Mouse (Mus musculus): ENCODE measurements at regions not wholly inside any gene's neighbourhood (a gene's known extent, or its start where the extent isn't known, plus 50 kb on each side); places are given as distances from the start of the nearest gene placed in this dataset.

DNA sequence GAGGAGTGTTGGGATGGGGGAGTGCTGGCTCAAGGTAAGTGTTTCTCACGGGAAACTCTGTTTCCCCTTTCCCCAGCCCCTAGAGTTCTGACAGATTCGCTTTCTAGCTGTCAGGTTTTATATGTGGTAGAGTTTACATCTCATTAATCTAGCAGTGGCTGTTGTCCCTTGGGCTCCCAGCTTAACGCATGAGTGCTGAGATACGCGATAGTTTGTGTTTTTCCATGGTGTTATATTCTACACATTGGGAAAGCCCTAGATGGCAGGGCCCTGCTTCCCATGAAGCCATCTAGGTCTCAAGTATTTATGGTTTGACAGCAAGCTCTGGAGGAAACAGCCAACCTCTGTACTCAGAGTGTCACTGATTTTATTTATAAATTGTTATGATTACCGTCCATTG lies 373.8 kb downstream of the Cd83 start:
- ATAC-seq (ENCODE audit: low FRiP score, low read depth), result no peak
- Histone ChIP-seq H3K4me1 (peaks cover under 1% of the 10 kb centered on the region; the same call in 1 of the 2 replicates), H3K4me2 (replicated peaks) (no peak overlapping the region), H3K4me3 (no peak overlapping the region), H3K27ac (no peak overlapping the region), H3K9me3 (0 out of 2 replicates have a peak, but pooled peaks cover 3% of the 10 kb centered on the region), H3K27me3 (no peaks in the 10 kb centered on the region), H3K36me3 (no peaks in the 10 kb centered on the region), H3K9ac (no peak overlapping the region)
- 59% methylated on average over 6 of the region's 6 CpGs for WGBS

DNA sequence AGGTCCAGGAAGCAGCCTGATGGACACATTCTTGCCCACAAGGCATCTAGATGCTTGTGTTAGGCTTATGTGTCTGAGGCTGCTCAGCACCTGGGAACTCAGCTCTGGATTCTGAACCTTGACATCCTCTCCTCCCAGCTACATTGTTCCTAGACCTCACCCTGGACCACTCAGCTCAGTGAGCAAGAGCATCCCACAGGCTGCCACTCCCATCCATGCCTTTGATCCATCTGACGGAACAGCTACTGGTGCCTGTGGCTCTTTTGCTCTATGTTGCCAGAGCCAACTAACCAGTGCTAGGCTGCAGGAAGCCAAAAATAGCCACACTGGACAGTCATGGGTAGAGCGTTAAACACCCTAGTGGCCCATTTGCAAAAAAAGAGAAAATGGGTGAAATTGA lies 374.8 kb downstream of the Cd83 start:
- H3K9me3 ChIP-seq, result no peaks in the 10 kb centered on the region
- H3K27me3 ChIP-seq, result no peaks in the 10 kb centered on the region
- H3K4me2 ChIP-seq (replicated peaks), result no peak overlapping the region
- H3K4me1 ChIP-seq, result no peaks in the 10 kb centered on the region
- 84% methylated on average over 2 of the region's 2 CpGs for WGBS
- no peak overlapping the region for H3K27ac ChIP-seq
- ATAC-seq (ENCODE audit: low FRiP score, low read depth), result no peak
- H3K36me3 ChIP-seq, result no peaks in the 10 kb centered on the region
- no peak overlapping the region for H3K4me3 ChIP-seq
- H3K9ac ChIP-seq, result no peak overlapping the region

DNA sequence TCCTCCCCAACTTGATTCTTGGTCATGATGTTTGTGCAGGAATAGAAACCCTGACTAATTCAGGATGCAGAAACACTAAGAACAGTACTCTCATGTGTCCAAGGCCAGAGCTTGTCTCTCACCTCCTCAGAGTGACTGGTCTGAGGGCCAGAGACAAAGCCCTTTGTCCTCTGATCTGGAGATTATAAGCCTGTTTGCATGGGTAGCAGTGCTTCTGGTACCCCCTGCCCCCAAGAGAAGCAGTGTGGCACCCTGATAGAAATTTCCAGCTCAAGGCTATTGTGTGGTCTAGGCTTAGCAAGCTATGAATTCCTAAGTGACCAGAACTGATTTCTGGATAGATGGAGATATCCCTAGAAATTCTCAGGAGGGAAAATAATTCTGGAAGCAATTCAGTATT lies 380.2 kb downstream of the Cd83 start:
- Histone ChIP-seq H3K9ac (no peak overlapping the region), H3K4me2 (replicated peaks) (no peak overlapping the region), H3K27ac (no peak overlapping the region), H3K9me3 (no peaks in the 10 kb centered on the region), H3K36me3 (no peaks in the 10 kb centered on the region), H3K4me1 (peaks cover 12% of the 10 kb centered on the region; the same call in 1 of the 2 replicates), H3K4me3 (no peak overlapping the region), H3K27me3 (no peaks in the 10 kb centered on the region)
- ATAC-seq (ENCODE audit: low FRiP score, low read depth), result no peak

DNA sequence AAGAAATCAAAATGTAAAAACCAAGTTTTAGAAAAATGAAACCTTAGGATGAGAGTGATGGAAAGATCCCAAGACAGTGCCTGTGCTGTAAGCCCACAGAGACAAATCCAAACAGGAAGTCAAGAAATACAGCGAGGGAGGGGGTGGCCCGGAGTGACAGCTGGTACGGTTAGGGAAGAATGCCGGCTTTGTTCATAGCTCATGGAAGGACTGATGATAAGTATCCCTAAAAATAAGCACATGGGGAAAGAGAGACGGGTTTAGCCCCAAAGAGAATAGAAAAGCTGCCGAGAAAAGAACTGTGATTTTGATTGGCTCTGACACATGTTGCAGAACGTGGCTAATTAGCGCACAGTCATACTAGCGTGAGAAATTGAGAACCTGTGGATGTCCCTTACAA lies 382.6 kb downstream of the Cd83 start:
- H3K27ac ChIP-seq, result no peak overlapping the region
- no peak overlapping the region for H3K9ac ChIP-seq
- H3K4me2 ChIP-seq (replicated peaks), result no peak overlapping the region
- no peak overlapping the region for H3K4me3 ChIP-seq
- H3K9me3 ChIP-seq, result no peaks in the 10 kb centered on the region
- H3K4me1 ChIP-seq, result peaks cover 12% of the 10 kb centered on the region; the same call in 1 of the 2 replicates
- 59% methylated on average over 9 of the region's 9 CpGs for WGBS
- H3K27me3 ChIP-seq, result no peaks in the 10 kb centered on the region; the same call in 1 of the 2 replicates
- 0 out of 2 replicates have a peak, but pooled peaks have one; percentile 32 for ATAC-seq (ENCODE audit: low FRiP score, low read depth)
- no peaks in the 10 kb centered on the region for H3K36me3 ChIP-seq

DNA sequence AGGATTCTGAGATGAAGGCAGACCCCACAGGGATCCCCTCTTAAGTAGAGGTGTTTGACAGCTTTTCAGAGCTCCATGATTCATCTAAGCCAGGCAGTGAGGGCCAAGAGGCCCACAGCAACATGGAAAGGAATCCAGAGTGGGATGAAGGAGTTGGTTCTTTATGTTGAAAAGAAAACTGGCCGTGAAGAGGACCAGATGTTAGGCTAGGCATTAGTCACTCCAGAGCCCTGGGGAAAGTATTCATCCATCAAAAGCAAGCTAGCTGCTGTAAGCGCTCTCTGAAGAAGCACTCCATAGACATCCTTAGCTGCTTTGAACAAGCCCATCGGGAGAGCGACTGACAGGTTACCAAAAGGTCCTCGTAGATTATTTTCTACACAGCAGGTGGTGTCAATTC lies 383.6 kb downstream of the Cd83 start:
- Histone ChIP-seq H3K4me2 (replicated peaks) (no peak overlapping the region), H3K4me3 (no peak overlapping the region), H3K4me1 (peaks cover 12% of the 10 kb centered on the region; the same call in 1 of the 2 replicates), H3K36me3 (no peaks in the 10 kb centered on the region), H3K27me3 (no peaks in the 10 kb centered on the region; the same call in 1 of the 2 replicates), H3K27ac (no peak overlapping the region), H3K9ac (no peak overlapping the region), H3K9me3 (no peaks in the 10 kb centered on the region)
- WGBS, result 53% methylated on average over 5 of the region's 5 CpGs
- no peak for ATAC-seq (ENCODE audit: low FRiP score, low read depth)

GRCm38 (mm10) chr13:44171639-44172038 lies 387.1 kb downstream of the Cd83 start:
- Histone ChIP-seq H3K4me3 (no peak overlapping the region), H3K27ac (no peak overlapping the region), H3K4me2 (replicated peaks) (no peak overlapping the region), H3K36me3 (no peaks in the 10 kb centered on the region), H3K4me1 (peaks cover 29% of the 10 kb centered on the region), H3K27me3 (no peaks in the 10 kb centered on the region; the same call in 1 of the 2 replicates), H3K9me3 (no peaks in the 10 kb centered on the region), H3K9ac (no peak overlapping the region)
- 69% methylated on average over 6 of the region's 6 CpGs for WGBS
- no peak for ATAC-seq (ENCODE audit: low FRiP score, low read depth)

GRCm38 (mm10) chr13:44172701-44173100 lies 388.1 kb downstream of the Cd83 start:
- H3K27ac ChIP-seq, result no peak overlapping the region

DNA sequence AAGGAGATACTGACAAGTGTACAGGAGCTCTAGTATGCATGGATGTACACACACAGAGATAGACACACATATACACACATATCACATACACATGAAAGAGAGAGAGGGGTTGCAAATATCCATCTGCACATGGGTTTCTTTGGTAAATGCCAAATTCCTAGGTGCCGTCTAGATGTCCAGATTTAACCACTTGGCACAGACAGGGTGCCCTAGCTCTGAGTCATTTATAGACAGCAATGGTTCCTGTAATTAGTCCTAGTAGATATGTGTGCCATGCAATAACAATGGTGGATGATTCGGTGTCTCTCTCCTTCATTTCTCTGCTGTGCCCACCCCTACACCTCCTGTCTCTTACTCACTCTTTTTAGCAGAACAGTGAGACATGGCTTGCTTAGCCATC lies 389.7 kb downstream of the Cd83 start:
- Histone ChIP-seq H3K9ac (no peak overlapping the region), H3K4me2 (replicated peaks) (no peak overlapping the region), H3K9me3 (no peaks in the 10 kb centered on the region), H3K4me1 (peaks cover 19% of the 10 kb centered on the region), H3K4me3 (no peak overlapping the region), H3K27me3 (no peaks in the 10 kb centered on the region; the same call in 1 of the 2 replicates), H3K27ac (no peak overlapping the region), H3K36me3 (no peaks in the 10 kb centered on the region)
- ATAC-seq (ENCODE audit: low FRiP score, low read depth), result no peak
- 92% methylated on average over 2 of the region's 2 CpGs for WGBS

More at GRCm38 (mm10) chr13:44172701-44173100, 388.1 kb downstream of the Cd83 start:
- ATAC-seq (ENCODE audit: low FRiP score, low read depth), result no peak
- no peaks in the 10 kb centered on the region; the same call in 1 of the 2 replicates for H3K27me3 ChIP-seq
- H3K4me1 ChIP-seq, result peaks cover 24% of the 10 kb centered on the region
- 91% methylated on average over 5 of the region's 5 CpGs for WGBS
- no peak overlapping the region for H3K4me2 ChIP-seq (replicated peaks)
- H3K9me3 ChIP-seq, result no peaks in the 10 kb centered on the region
- no peak overlapping the region for H3K9ac ChIP-seq
- no peaks in the 10 kb centered on the region for H3K36me3 ChIP-seq
- H3K4me3 ChIP-seq, result no peak overlapping the region

- peak; percentile 84 for ATAC-seq (ENCODE audit: low FRiP score, low read depth)
- Histone ChIP-seq H3K27me3 (no peaks in the 10 kb centered on the region; the same call in 1 of the 2 replicates), H3K9me3 (no peaks in the 10 kb centered on the region), H3K4me1 (peaks cover 19% of the 10 kb centered on the region), H3K4me3 (no peak overlapping the region), H3K4me2 (replicated peaks) (no peak overlapping the region), H3K9ac (no peak overlapping the region), H3K36me3 (no peaks in the 10 kb centered on the region), H3K27ac (no peak overlapping the region; the same call in 1 of the 2 replicates)
- WGBS, result 48% methylated on average over 8 of the region's 8 CpGs
Measured at GRCm38 (mm10) chr13:44175300-44176036, 390.9 kb downstream of the Cd83 start.

DNA sequence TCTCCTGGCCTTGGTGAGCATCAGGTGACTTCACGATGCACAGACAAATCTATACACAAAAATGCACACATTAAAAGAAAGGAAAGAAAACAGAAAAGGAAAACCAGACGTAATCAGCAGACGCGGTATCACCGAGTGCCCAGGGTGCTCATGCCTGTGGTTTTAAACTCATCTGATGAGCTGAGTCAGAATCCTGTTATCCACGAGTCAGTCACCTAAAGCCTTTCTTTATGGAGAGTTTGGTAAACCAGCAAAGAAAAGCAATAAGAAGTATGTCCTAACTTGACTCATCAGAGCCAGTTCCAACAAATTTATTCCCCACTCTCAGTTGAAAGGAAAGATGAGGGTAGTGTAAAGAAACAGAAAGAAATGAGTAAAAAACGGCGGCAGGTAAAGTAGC lies 391.5 kb downstream of the Cd83 start:
- no peaks in the 10 kb centered on the region; the same call in 1 of the 2 replicates for H3K27me3 ChIP-seq

GRCm38 (mm10) chr13:44178006-44178405 lies 393.4 kb downstream of the Cd83 start:
- Histone ChIP-seq H3K27me3 (no peaks in the 10 kb centered on the region), H3K27ac (no peak overlapping the region), H3K36me3 (no peaks in the 10 kb centered on the region), H3K9me3 (no peaks in the 10 kb centered on the region), H3K4me2 (replicated peaks) (no peak overlapping the region), H3K4me1 (peaks cover 30% of the 10 kb centered on the region), H3K4me3 (no peak overlapping the region), H3K9ac (no peak overlapping the region)
- ATAC-seq (ENCODE audit: low FRiP score, low read depth), result no peak
- 50% methylated on average over 6 of the region's 6 CpGs for WGBS

More for the DNA sequence above, 391.5 kb downstream of the Cd83 start:
- H3K27ac ChIP-seq, result no peak overlapping the region
- no peak overlapping the region for H3K9ac ChIP-seq
- ATAC-seq (ENCODE audit: low FRiP score, low read depth), result no peak
- H3K9me3 ChIP-seq, result no peaks in the 10 kb centered on the region
- 84% methylated on average over 8 of the region's 8 CpGs for whole genome bisulfite sequencing
- H3K4me2 ChIP-seq (replicated peaks), result no peak overlapping the region
- H3K36me3 ChIP-seq, result no peaks in the 10 kb centered on the region
- peaks cover 19% of the 10 kb centered on the region for H3K4me1 ChIP-seq
- no peak overlapping the region for H3K4me3 ChIP-seq

GRCm38 (mm10) chr13:44180384-44180783 lies 395.8 kb downstream of the Cd83 start:
- H3K9ac ChIP-seq, result no peak overlapping the region
- no peak; the same call in 1 of the 2 replicates for ATAC-seq (ENCODE audit: low FRiP score, low read depth)
- H3K4me1 ChIP-seq, result peaks cover 21% of the 10 kb centered on the region
- no peak overlapping the region for H3K4me2 ChIP-seq (replicated peaks)
- H3K27ac ChIP-seq, result no peak overlapping the region
- 79% methylated on average over 3 of the region's 3 CpGs for WGBS
- no peaks in the 10 kb centered on the region for H3K36me3 ChIP-seq
- no peaks in the 10 kb centered on the region for H3K27me3 ChIP-seq
- no peak overlapping the region for H3K4me3 ChIP-seq
- H3K9me3 ChIP-seq, result no peaks in the 10 kb centered on the region
